Mouse (Mus musculus) heart, postnatal 0 days (tissue): ENCODE measurements around the gene Lipc.

Source experiments
- CTCF ChIP-seq: IDR thresholded peaks from 2 replicates; pipeline ENCODE4 v1.5.1; 2016; ENCODE audit warnings: antibody characterized with exemption, control low read depth, low read depth
- EP300 ChIP-seq: IDR thresholded peaks from 2 replicates; pipeline ENCODE4 v1.6.1; 2016; ENCODE audit warnings: antibody characterized with exemption, low read depth

GRCm38 (mm10) chr9:70973286-70973685, 21.3 kb upstream of the Lipc start:
- no peak for TF ChIP-seq EP300
- no peak for TF ChIP-seq CTCF
